Mouse (Mus musculus) embryonic fibroblast, embryonic 13.5 days (primary cell): ENCODE data around the gene Slc4a5.
A peak's percentile ranks its signal among the peaks of the same experiment; 100 is the strongest.

ENCODE experiments used
- CTCF ChIP-seq: IDR thresholded peaks from 2 replicates; pipeline ENCODE4 v1.5.1; 2011; ENCODE audit warnings: mild to moderate bottlenecking, control low read depth, low read length, moderate library complexity, borderline replicate concordance; ENCODE audit not compliant: insufficient read depth
- POLR2A ChIP-seq: IDR thresholded peaks from 2 replicates; pipeline ENCODE4 v1.6.1; 2011; ENCODE audit warnings: low read depth, mild to moderate bottlenecking, control low read depth, low read length, moderate library complexity

- TF ChIP-seq CTCF (peak; percentile 79), POLR2A (peak; percentile 72)
These were observed 129.8 kb downstream of the Slc4a5 start for GRCm38 (mm10) chr6:83349274-83349958.
